Mouse (Mus musculus): ENCODE results near the gene Mrgprb8.
"Not testable (repeated sequence)": the region's sequence is repeated elsewhere in the genome, so short reads cannot be mapped to it uniquely, and the experiment has no call there.

Gene Mrgprb8

GRCm38 (mm10) chr7:48388226-48388625 lies at the start of gene Mrgprb8:
Gene Mrgprb8, plus strand, starts transcription at chr7:48388526.
- DNase-seq: no peak

- not testable (repeated sequence) for DNase-seq
These were observed 47.6 kb downstream of the Mrgprb8 start for GRCm38 (mm10) chr7:48435936-48436335.

- no peak for DNase-seq
These were observed 48.3 kb downstream of the Mrgprb8 start for GRCm38 (mm10) chr7:48436581-48436980.

All from thymus, postnatal 4 days (tissue).